Mouse (Mus musculus) Patski (cell line): ENCODE data around the gene Igfbp2. TPM values are rescaled to one million over a fixed set of nuclear protein-coding genes. Genes with fewer than 3 reads are reported as not detected.

Experiments used
- ATAC-seq: fragments of 100-300 bp; one replicate; pipeline ENCODE4 v1.8.0; 2021
- CTCF ChIA-PET: fragments of 350-600 bp; sonication (Branson Sonifier 250); formaldehyde crosslinking; loops from one replicate; lab custom pipeline; 2022; ENCODE audit warnings: inconsistent platforms; lab: Charles Lee
- POLR2A ChIA-PET: fragments of 350-600 bp; sonication (Branson Sonifier 250); formaldehyde crosslinking; loops from one replicate; lab custom pipeline; 2022; ENCODE audit warnings: antibody characterized with exemption, inconsistent platforms; lab: Charles Lee
- DNase-seq: peaks from one replicate; pipeline ENCODE4 v3.0.0-alpha.2; 2011; ENCODE audit warnings: low read depth, low spot score
- H3K27me3 ChIP-seq: fragments of 371-371 bp; one replicate; pipeline ENCODE4 v1.5.1; 2021
- CTCF ChIP-seq: fragments of 100-300 bp; IDR thresholded peaks from one replicate; pipeline ENCODE4 v1.5.1; 2021
- in situ Hi-C: fragments of 300-500 bp; cut with MboI; formaldehyde crosslinking; loops from 3 replicates; pipeline ENCODE4 v1.11.1; 2018; ENCODE audit warnings: low pct_unique_long_range_greater_than_20kb, mixed read lengths
- polyA plus RNA-seq: library from polyadenylated mRNA; unstranded; gene quantifications from one replicate; pipeline ENCODE4 v1.2.3, GENCODE M21; 2021

Gene Igfbp2
- polyA plus RNA-seq, 1 experiment from 2014 or later, result 1,427 TPM

GRCm38 (mm10) chr1:72797102-72797665 lies 27.1 kb upstream of the Igfbp2 start:
- POLR2A ChIA-PET, result no interaction called here
- no peak for ATAC-seq
- TF ChIP-seq CTCF, result no peak

GRCm38 (mm10) chr1:72798441-72798840 lies 25.9 kb upstream of the Igfbp2 start:
- ATAC-seq, result peak; percentile 17
- TF ChIP-seq CTCF, result no peak

More at GRCm38 (mm10) chr1:72797102-72797665, 27.1 kb upstream of the Igfbp2 start:
- in situ Hi-C loops, result no loop called here
- CTCF ChIA-PET, result interaction anchor here (0.9 kb wide), 1 partner anchor 58 kb away, joined by 3 read pairs; no protein-coding TSS in a partner anchor
- DNase-seq, result no peak
- H3K27me3 ChIP-seq, result no peaks in the 10 kb centered on the region

GRCm38 (mm10) chr1:72804031-72804430 lies 20.3 kb upstream of the Igfbp2 start:
- DNase-seq (no peak), ATAC-seq (no peak)
- POLR2A ChIA-PET, result interaction anchor here (0.6 kb wide), 1 partner anchor 1261 kb away, joined by 3 read pairs; no protein-coding TSS in a partner anchor
- H3K27me3 ChIP-seq, result no peaks in the 10 kb centered on the region
- CTCF ChIA-PET, result no interaction called here
- in situ Hi-C loops, result no loop called here
- TF ChIP-seq CTCF, result no peak

More at GRCm38 (mm10) chr1:72798441-72798840, 25.9 kb upstream of the Igfbp2 start:
- in situ Hi-C loops, result no loop called here
- ChIA-PET CTCF (interaction anchor here (1.0 to 1.4 kb wide), 3 partner anchors 8 to 82 kb away, joined by 3 read pairs; no protein-coding TSS in a partner anchor), POLR2A (interaction anchor here (0.6 to 1.0 kb wide), 3 partner anchors 9 to 79 kb away, joined by 3 to 4 read pairs (median 3); no protein-coding TSS in a partner anchor)
- DNase-seq, result no peak
- no peaks in the 10 kb centered on the region for H3K27me3 ChIP-seq

- POLR2A ChIA-PET, result no interaction called here
- no peaks in the 10 kb centered on the region for H3K27me3 ChIP-seq
- DNase-seq (no peak), ATAC-seq (no peak)
- CTCF ChIA-PET, result interaction anchor here (2.7 kb wide), 1 partner anchor 12 kb away, joined by 8 read pairs; no protein-coding TSS in a partner anchor
- in situ Hi-C loops, result no loop called here
- no peak for TF ChIP-seq CTCF
Measured at GRCm38 (mm10) chr1:72805037-72805436, 19.3 kb upstream of the Igfbp2 start.

GRCm38 (mm10) chr1:72805476-72806043 lies 18.7 kb upstream of the Igfbp2 start:
- DNase-seq (no peak), ATAC-seq (no peak)
- in situ Hi-C loops, result no loop called here
- ChIA-PET POLR2A (no interaction called here), CTCF (interaction anchor here (2.0 to 2.7 kb wide), 2 partner anchors 12 kb away, joined by 7 to 8 read pairs; no protein-coding TSS in a partner anchor)
- H3K27me3 ChIP-seq, result no peaks in the 10 kb centered on the region
- TF ChIP-seq CTCF, result no peak

DNA sequence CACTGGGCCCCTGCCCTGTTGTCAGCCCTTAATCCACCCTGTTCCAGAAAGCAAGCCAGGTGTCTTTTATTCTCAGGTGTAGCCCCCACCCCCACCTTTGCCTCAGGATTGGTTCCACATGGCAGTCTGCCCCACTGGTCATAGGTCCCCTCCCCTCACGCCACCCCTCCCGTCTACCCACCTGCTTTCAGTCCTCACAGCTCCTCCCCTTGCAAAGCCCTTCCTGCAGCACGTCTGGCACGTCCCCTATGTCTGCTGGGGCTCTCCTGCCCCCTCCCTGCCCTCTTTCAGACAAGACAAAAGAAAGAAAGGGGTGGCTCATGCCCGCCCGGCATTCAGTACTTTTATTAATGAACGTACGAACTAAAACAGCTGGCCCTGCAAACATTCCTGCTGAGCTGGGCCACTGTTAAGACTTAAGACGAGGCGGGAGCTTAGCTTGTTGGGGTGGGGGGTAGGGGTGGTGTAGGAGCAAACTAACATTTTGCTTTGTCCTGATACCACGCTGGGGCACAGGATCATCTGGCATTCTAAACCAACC lies 18.2 kb upstream of the Igfbp2 start:
- TF ChIP-seq CTCF, result no peak
- DNase-seq (no peak), ATAC-seq (no peak)
- ChIA-PET CTCF (interaction anchor here (2.0 to 2.7 kb wide), 2 partner anchors 11 to 13 kb away, joined by 7 to 8 read pairs; no protein-coding TSS in a partner anchor), POLR2A (no interaction called here)
- H3K27me3 ChIP-seq, result no peaks in the 10 kb centered on the region
- in situ Hi-C loops, result no loop called here

GRCm38 (mm10) chr1:72809304-72809703 lies 15.0 kb upstream of the Igfbp2 start:
- in situ Hi-C loops, result no loop called here
- no peaks in the 10 kb centered on the region for H3K27me3 ChIP-seq
- DNase-seq (no peak), ATAC-seq (no peak)
- POLR2A ChIA-PET, result interaction anchor here (0.7 kb wide), 1 partner anchor 11 kb away, joined by 3 read pairs; no protein-coding TSS in a partner anchor
- CTCF ChIA-PET, result no interaction called here
- TF ChIP-seq CTCF, result no peak

- no peak for TF ChIP-seq CTCF
- POLR2A ChIA-PET, result no interaction called here
- ATAC-seq (no peak), DNase-seq (no peak)
- in situ Hi-C loops, result no loop called here
- CTCF ChIA-PET, result interaction anchor here (1.1 to 1.2 kb wide), 2 partner anchors 10 to 12 kb away, joined by 3 read pairs; no protein-coding TSS in a partner anchor
- H3K27me3 ChIP-seq, result no peaks in the 10 kb centered on the region
Measured at GRCm38 (mm10) chr1:72809951-72810675, 14.2 kb upstream of the Igfbp2 start.

DNA sequence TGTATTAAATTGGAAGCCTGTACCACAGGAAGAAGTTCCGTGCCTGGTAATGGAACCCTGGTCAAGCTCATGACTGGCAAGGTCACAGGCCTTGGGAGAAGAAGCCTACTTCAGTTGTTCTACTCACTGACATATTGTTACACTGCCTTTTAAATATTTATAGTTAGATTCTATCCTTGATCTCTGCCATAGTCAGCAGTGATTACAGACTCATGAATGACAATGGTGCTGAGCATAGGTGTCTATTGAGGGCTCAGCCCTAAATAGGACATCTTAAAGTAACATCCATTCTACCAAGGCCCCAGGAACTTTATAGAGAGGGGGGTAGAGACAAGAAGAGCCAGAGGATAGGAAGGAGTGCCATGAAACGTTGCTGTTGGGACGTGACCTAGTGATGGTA lies 13.2 kb upstream of the Igfbp2 start:
- in situ Hi-C loops, result no loop called here

DNA sequence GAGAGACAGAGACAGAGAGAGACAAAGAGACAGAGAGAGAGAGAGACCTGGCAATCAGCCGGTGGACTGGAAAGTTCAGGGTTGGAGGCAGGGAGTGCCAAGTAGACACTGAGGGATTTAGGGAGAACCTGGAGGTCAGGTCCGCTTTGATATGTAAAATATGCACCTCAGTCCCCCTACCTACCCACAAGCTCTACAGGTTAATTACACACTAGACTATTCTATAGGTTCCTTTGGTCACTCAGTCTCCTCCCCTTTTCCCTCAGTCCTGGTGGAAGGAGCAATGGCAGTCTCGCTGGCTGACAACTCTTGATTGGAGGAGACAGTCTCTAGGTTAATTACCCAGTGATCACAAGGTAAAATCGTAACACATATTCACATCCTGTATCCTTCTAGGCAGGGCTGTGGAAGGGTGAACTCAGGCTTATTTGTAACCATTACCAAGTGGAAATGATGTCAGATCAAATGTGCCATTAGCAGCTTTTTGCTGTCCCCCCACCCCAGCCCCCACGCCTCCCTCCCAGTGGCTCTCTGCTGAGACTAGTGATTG lies 11.1 kb upstream of the Igfbp2 start:
- CTCF ChIA-PET, result no interaction called here
- ATAC-seq (no peak), DNase-seq (no peak)
- H3K27me3 ChIP-seq, result no peaks in the 10 kb centered on the region
- in situ Hi-C loops, result no loop called here
- no peak for TF ChIP-seq CTCF
- POLR2A ChIA-PET, result no interaction called here

More for the DNA sequence above, 13.2 kb upstream of the Igfbp2 start:
- DNase-seq (no peak), ATAC-seq (no peak)
- CTCF ChIA-PET, result interaction anchor here (1.1 kb wide), 1 partner anchor 13 kb away, joined by 3 read pairs; no protein-coding TSS in a partner anchor
- no peak for TF ChIP-seq CTCF
- POLR2A ChIA-PET, result no interaction called here
- H3K27me3 ChIP-seq, result no peaks in the 10 kb centered on the region
